Mouse (Mus musculus): ENCODE measurements around the gene Dgke.

Dgke gene

GRCm38 (mm10) chr11:89038496-89038895 is 28.2 kb downstream of the Dgke start:
- DNase-seq (ENCODE audit: low read depth): no peak

DNA sequence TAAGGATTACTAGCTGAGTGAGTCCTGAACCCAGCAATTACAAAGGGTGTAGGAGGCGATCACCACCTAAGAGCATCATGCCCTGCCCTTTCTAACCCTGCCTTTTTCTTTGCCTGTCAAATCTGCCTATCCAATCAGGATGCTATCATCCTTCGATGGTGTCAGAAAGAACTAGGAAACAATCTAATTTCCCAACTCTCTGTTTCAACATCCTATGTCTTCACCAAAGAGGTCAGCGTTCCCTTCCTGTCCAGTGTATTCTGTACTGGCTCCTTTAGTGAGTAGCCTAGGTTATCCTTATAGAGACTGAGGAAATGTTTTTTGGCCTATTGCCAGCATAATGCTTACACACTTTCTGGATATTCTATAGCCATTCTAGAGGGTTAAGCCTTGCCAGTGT is 31.1 kb downstream of the Dgke start:
- no peak for DNase-seq (ENCODE audit: low read depth)

- no peak for DNase-seq (ENCODE audit: low read depth)
Measured at GRCm38 (mm10) chr11:89034592-89034991, 32.1 kb downstream of the Dgke start.

- no peak for DNase-seq (ENCODE audit: low read depth)
Measured at GRCm38 (mm10) chr11:89031189-89031588, 35.5 kb downstream of the Dgke start.

DNA sequence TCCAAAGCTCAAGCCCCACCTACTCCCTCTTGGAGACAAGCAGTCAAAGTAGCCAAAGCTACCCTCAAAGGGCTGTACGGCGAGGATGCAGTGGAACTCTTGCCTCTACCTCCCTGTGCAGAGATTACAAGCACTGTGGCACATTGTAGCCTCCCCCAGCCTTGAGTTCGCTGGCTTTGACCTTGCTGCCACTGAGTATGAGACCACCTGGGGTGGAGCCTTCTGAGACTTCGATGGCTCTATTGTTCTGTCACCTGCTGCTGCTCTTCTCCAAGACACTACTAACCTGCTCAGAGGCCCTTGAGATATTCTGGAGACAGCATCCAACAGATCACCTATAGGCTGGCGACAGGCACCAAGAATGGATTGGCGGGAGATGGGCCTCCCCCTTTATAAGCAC is 36.1 kb downstream of the Dgke start:
- no peak for DNase-seq (ENCODE audit: low read depth)

- DNase-seq (ENCODE audit: low read depth): no peak
Measured at GRCm38 (mm10) chr11:89028871-89029405, 37.7 kb downstream of the Dgke start.

GRCm38 (mm10) chr11:89027955-89028361 is 38.7 kb downstream of the Dgke start:
- peak; percentile 45 for DNase-seq (ENCODE audit: low read depth)

DNA sequence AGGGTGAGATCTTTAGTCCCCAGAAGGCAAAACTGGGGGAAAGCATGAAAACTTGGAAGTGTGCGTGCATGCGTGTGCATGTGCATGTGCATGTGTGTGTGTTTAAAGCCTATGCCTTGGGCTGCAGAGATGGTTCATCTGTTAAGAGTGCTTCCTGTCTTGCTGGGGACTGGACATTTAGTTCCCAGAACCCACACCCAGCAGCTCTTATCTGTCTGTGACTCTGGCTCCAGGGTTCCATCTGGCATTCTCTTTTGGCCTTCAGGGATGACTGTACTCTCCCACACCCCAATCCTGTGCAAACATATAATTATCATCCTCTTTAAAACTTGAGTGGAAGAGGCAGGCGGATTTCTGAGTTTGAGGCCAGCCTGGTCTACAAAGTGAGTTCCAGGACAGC is 40.5 kb downstream of the Dgke start:
- no peak for DNase-seq (ENCODE audit: low read depth)

DNA sequence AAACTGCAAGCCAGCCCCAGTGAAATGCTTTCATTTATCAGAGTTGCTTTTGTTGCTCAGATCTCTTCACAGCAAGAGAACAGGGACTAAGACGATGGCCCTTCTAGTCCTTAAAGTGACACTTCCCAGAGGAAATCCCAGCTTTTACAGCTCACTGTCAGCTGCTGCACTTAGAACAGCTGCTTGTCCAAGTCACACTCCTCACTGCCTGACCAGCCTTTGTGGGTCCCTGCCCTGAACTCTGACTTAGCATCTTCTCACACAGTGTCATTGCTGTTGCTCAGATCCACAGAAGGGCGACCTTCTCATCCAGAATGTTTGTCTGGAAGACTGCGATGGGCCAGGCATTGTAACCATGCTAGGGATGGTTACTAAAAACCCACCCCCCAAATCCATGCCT is 41.0 kb downstream of the Dgke start:
- DNase-seq (ENCODE audit: low read depth): no peak

DNA sequence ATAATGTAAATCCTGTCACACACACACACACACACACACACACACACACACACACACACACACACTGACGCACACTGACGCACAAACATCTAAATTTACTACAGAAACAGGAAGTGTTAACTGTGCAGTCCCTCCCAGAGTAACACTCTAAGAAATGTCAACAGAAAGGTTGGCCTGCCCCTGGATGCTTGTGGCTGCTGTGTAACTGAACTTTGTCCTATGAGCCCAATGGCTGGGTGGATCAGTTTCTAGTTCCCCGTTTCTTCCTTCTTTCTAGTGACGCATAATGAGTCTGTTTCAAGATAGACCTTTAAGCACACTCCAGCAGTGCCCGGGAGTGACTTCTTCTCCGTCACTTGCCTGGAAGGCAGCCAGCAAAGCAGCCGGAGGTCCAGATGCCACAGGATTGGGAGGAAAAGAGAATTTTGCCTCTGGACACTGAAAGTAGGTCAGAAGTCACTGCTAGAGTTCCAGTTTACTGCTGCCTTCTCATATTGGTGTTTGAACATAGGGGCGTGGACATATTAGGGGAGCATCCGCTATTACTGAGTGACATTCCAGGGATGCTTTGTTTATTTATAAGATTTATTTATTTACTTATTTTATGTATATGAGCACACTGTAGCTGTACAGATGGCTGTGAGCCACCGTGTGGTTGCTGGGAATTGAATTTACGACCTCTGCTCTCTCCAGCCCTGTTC is 42.3 kb downstream of the Dgke start:
- no peak for DNase-seq (ENCODE audit: low read depth)

GRCm38 (mm10) chr11:89023477-89023876 is 43.2 kb downstream of the Dgke start:
- DNase-seq (ENCODE audit: low read depth): no peak

GRCm38 (mm10) chr11:89022120-89022731 is 44.4 kb downstream of the Dgke start:
- DNase-seq (ENCODE audit: low read depth): no peak

DNA sequence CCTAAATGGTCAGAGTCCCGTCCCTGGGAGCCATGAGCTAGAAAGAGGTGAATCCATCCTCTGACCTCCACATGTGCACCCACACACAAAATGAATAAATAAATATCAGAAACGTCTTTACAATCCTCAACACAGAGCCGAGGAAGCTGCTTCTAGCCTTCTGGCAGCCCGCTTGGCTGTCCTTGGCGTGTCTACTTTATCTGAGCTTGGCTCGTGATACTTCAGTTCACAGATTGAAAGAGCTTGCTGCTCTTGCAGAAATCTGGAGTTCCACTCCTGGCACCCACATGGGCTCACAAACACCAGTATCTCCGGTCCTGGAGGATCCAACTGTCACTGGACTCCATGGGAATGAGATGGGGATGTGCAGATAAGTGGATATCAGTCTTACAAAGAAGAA is 45.0 kb downstream of the Dgke start:
- DNase-seq (ENCODE audit: low read depth): no peak

- no peak for DNase-seq (ENCODE audit: low read depth)
Measured at GRCm38 (mm10) chr11:89020681-89021305, 45.9 kb downstream of the Dgke start.

DNA sequence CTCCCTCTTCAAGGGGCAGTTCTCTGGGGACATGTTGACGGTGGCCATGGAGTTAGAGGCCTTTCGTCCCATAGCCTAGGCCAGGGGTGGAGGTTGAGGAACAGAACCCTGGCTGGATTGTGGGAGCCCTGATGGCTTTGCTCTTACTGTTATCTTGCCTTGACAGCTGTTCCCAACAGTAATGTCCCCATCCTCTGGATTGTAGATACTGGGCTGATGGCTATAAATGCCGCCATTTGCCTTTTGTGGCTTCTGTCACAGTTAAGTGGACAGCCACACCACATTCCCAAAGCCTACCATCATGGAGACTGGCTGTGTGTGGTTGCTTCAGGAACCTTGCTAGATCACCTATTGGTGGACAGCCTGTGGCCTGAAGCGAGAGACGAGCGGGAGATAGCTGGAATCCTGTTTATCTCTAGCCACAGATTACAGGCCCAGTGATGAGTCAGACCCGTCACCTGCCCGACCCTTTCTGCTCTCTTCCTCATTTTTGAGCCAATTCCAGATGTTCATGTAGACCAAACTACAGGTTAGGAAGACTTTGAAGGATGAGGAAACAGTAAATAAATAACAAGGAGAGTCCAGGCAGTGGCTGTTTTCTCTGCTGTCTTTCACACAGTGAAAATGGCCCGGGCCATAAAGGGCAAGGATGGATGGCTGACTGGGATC is 49.0 kb downstream of the Dgke start:
- no peak for DNase-seq (ENCODE audit: low read depth)

- DNase-seq (ENCODE audit: low read depth): no peak
Measured at GRCm38 (mm10) chr11:89012241-89012640, 54.4 kb downstream of the Dgke start.

- DNase-seq (ENCODE audit: low read depth): no peak
Measured at GRCm38 (mm10) chr11:89009496-89009895, 57.2 kb downstream of the Dgke start.

DNA sequence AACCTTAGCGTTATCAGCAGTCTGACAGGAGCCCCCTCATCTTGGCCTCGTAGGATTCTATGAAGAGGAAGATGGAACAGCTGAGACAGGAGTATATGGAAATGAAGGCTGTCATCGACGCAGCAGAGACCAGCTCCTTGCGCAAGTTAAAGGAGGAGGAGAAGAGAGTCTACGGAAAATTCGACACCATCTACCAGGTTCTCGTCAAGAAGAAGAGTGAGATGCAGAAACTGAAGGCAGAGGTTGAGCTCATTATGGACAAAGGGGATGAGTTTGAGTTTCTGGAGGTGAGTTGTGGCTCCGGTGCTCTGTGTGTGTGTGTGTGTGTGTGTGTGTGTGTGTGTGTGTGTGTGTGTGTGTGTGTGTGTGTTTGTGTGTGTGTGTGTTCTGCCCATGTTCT is 57.6 kb downstream of the Dgke start:
- no peak for DNase-seq (ENCODE audit: low read depth)

DNA sequence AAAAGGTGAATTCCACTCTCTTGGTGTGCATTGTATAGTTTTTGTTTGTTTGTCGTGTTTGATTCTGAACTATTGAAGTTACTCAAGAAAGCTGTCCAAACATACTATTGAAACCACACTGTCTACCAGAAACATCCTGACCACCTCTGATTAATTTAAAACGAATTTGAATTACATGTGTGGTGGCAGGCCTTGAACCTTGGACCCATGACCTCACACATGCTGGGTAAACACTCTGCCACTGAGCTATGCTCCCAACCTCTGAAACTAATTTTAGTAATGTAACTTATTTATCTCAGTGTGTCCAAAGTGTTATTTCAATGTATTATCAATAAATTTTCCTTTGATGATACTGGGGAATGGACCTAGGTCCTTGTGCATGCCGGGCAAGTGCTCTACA is 59.1 kb downstream of the Dgke start:
- no peak for DNase-seq (ENCODE audit: low read depth)

DNA sequence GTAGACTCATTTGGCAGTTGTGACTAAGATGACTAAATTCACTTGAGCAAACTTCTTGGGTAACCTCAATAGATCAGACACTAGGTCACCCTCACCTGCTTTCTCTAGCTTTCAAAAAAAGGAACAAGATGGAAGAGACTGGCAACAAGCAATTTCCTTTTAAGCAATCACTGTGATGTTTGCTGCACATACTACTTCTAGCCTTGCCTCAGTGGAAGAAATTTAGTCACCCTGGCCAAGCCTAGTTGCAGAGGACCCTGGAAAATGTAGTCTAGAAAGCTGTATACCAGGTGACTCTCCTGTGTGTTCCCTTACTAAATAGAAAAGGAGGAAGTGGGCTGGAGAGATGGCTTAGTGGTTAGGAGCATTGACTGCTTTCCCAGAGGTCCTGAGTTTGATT is 60.2 kb downstream of the Dgke start:
- no peak for DNase-seq (ENCODE audit: low read depth)

DNA sequence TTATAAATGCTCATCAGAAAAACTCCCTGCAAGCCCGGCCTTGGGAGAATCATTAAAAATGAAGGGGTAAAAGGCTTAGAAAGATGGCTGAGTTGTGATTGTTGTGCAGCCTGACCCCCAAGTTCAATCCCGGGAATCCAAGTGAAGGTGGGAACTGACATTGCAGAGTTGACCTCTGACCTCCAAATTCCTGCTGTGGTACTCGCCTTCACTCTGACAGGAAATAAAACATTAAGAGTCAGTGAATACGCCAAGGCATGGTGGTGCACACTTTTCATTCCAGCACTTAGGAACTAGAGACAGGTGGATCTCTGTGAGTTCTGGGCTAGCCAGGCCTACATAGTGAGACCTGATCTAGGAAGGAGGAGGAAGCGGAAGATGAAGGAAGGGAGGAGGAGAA is 61.2 kb downstream of the Dgke start:
- no peak for DNase-seq (ENCODE audit: low read depth)

DNA sequence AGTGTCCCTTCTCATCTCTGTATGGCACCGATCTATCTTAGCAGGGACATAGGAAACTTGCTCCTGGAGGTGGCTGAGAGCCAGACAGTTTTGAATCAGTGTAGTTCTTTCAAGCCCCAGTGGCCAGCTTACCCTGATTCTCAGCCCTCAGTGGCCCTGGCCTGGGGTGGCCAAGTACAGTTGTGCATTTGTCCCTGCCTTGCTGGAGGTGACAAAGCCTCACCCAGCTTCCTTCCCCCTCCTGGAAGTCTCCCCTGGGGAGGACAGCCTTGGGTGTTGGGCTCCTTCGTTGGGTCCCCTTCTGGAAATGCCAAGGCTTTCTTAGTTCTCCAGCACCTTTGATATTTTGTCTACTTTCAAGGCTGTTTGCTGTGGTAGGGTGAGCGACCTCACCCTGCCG is 62.9 kb downstream of the Dgke start:
- no peak for DNase-seq (ENCODE audit: low read depth)

- no peak for DNase-seq (ENCODE audit: low read depth)
Measured at GRCm38 (mm10) chr11:89003078-89003477, 63.6 kb downstream of the Dgke start.
